Mouse (Mus musculus) midbrain, embryonic 15.5 days (tissue): ENCODE data around the gene Slc39a1. TPM values are rescaled to one million over a fixed set of nuclear protein-coding genes. Genes with fewer than 3 reads are reported as not detected.
A peak's percentile ranks its signal among the peaks of the same experiment; 100 is the strongest.

Experiments
- ATAC-seq: fragments of 200-750 bp; cut with Nextera tagmentation; replicated peaks from 2 replicates; pipeline ENCODE4 v1.8.0; 2017; ENCODE audit warnings: moderate TSS enrichment
- H3K27ac ChIP-seq: fragments of 300-500 bp; sonication (generic); 2 replicates; pipeline ENCODE4 v1.5.1; 2015; ENCODE audit warnings: mild to moderate bottlenecking, inconsistent platforms
- H3K27me3 ChIP-seq: fragments of 300-500 bp; sonication (generic); replicated peaks from 2 replicates; pipeline ENCODE4 v1.6.1; 2015; ENCODE audit warnings: inconsistent platforms
- H3K36me3 ChIP-seq: fragments of 300-500 bp; sonication (generic); replicated peaks from 2 replicates; pipeline ENCODE4 v1.6.1; 2015; ENCODE audit warnings: inconsistent platforms
- H3K4me1 ChIP-seq: fragments of 300-500 bp; sonication (generic); 2 replicates; pipeline ENCODE4 v1.6.1; 2015; ENCODE audit warnings: inconsistent platforms
- H3K4me2 ChIP-seq: fragments of 300-500 bp; sonication (generic); 2 replicates; pipeline ENCODE4 v1.6.1; 2015; ENCODE audit warnings: inconsistent platforms, mild to moderate bottlenecking, moderate library complexity
- H3K4me3 ChIP-seq: fragments of 300-500 bp; sonication (generic); 2 replicates; pipeline ENCODE4 v1.5.1; 2015; ENCODE audit warnings: mild to moderate bottlenecking, inconsistent platforms
- H3K9ac ChIP-seq: fragments of 300-500 bp; sonication (generic); 2 replicates; pipeline ENCODE4 v1.6.1; 2015; ENCODE audit warnings: mild to moderate bottlenecking, inconsistent platforms
- H3K9me3 ChIP-seq: fragments of 300-500 bp; sonication (generic); 2 replicates; pipeline ENCODE4 v1.6.1; 2016; ENCODE audit warnings: inconsistent platforms
- whole genome bisulfite sequencing: fragments of 180-500 bp; shearing (Covaris S2); methylation state at CpG from one replicate; pipeline ENCODE4 v1.1.7; 2015; ENCODE audit warnings: mixed read lengths; 5-methylcytosine and 5-hydroxymethylcytosine counted together
- polyA plus RNA-seq: library from polyadenylated mRNA; unstranded; fragments of >200 nt; fragmentation: Nextera tagmentation; extraction: Ambion mirVana; gene quantifications from 2 replicates; pipeline ENCODE4 v1.2.1, GENCODE M21; 2015

Slc39a1 gene
- polyA plus RNA-seq, 1 experiment from 2014 or later, result 48.4 TPM

DNA sequence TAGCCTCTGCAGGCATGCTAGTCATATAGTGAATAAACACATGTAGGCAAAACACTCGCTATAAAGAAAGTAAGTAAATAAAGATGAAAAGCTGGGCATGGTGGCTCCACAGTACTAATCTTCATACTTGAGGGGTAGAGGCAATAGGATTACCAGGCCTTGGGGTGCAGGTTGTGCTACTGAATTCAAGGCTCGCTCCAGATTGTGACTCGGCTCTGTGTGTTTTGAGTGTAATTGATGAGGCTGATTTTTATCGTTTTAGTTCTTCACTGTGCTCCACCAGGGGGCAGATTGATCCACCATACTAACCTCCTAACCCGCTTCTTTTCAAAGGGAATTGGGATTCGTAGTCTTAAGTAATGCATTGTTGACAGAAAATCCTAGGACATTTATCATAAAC lies 27.9 kb upstream of the Slc39a1 start:
- Histone ChIP-seq H3K4me3 (peak overlapping the region; percentile 37), H3K4me1 (peaks cover 14% of the 10 kb centered on the region), H3K4me2 (peak overlapping the region; percentile 73), H3K9ac (no peak overlapping the region; the same call in 1 of the 2 replicates), H3K27me3 (no peaks in the 10 kb centered on the region), H3K9me3 (no peaks in the 10 kb centered on the region), H3K27ac (peak overlapping the region; percentile 71), H3K36me3 (no peaks in the 10 kb centered on the region)
- peak; percentile 59; the same call in 1 of the 2 replicates for ATAC-seq
- 13% methylated on average over 6 of the region's 6 CpGs for WGBS

DNA sequence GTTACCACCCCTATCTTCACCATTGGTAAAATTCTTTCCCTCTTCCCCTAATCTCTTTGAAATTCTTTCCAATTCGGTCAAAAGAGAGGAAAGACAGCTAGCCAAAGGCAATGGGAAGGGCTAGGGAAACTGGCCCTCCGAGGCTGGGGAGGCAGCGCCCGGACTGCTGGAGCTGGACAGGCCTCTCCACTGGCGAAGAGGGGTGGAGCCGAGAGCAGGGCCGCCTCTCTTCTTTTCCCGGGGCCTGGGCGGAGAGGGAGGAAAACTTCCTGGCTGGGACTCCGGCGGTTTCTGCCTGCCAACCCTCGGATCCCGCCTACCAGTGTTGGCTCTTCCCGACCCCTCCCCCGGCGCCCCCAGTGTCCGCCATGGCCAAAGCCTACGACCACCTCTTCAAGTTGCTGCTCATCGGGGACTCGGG lies 27.4 kb upstream of the Slc39a1 start:
- 0% methylated on average over 19 of the region's 20 CpGs for WGBS
- Histone ChIP-seq H3K4me2 (peak overlapping the region; percentile 73), H3K27me3 (no peaks in the 10 kb centered on the region), H3K9me3 (no peaks in the 10 kb centered on the region), H3K4me1 (peaks cover 14% of the 10 kb centered on the region), H3K36me3 (no peaks in the 10 kb centered on the region), H3K9ac (peak overlapping the region; percentile 38; the same call in 1 of the 2 replicates), H3K27ac (peak overlapping the region; percentile 71), H3K4me3 (peak overlapping the region; percentile 37)
- peak; percentile 64 for ATAC-seq

DNA sequence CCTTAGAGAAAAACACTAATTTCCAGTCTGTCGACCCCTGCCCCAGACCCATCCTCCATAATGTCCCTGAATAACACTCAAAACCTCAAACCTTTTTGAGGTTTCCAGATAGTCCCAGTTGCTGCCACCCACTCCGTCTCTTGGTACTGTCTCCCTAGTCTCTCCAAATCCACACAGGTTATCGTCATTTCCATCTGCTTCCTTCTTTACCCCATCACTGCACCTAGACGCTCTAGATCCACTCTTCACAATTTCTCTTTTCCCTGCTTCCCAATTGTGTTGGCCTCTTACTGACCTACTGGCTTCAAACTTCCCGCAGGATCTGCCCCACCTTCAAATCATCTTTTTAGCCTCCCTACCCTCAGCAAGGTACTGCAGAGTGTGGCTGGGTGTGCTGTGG lies 26.8 kb upstream of the Slc39a1 start:
- 34% methylated on average over 5 of the region's 5 CpGs for WGBS
- peak overlapping the region; percentile 73 for H3K4me2 ChIP-seq
- H3K27me3 ChIP-seq, result no peaks in the 10 kb centered on the region
- no peak overlapping the region for H3K27ac ChIP-seq
- no peak overlapping the region; the same call in 1 of the 2 replicates for H3K9ac ChIP-seq
- H3K4me3 ChIP-seq, result peak overlapping the region; percentile 37
- peaks cover 14% of the 10 kb centered on the region for H3K4me1 ChIP-seq
- ATAC-seq, result no peak
- no peaks in the 10 kb centered on the region for H3K36me3 ChIP-seq
- H3K9me3 ChIP-seq, result no peaks in the 10 kb centered on the region

DNA sequence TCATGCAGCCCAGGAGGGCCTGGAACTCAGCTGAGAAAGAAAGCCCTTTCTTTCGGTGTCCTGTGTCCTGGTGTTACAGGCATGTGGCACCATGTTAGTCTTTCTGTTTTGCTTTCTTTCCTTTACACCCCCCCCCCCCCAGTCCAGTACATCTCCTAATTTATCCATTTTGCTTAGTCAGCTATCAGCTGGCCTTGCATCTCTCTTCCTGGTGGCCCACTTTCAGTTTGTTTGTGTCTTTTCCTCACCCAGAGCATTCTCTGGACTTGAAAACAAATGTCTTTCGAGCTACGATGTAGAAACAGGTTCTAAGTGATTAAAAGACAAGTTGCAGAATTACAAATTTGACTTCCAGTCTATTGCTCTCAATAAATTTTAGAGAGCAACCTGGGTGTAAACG lies 25.5 kb upstream of the Slc39a1 start:
- ATAC-seq, result no peak
- no peak overlapping the region for H3K9ac ChIP-seq

DNA sequence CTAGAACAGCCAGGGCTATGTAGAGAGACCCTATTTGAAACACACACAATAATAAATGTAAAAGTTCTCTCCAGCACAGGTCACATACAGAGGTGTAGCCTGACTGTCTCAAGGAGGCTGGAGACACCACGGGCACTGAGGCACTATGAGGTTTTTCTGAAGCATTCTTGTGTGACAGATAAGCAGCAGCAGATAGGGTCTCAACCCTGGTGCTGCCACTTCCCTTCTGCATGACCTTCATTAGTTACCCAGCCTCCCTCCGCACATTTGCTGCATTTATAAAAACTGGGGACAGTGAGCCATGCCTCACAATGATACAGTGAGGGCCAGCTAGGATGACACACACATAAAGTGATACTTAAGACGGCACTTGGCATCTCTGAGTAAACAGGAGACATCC lies 25.0 kb upstream of the Slc39a1 start:
- H3K4me3 ChIP-seq, result no peak overlapping the region
- H3K9me3 ChIP-seq, result no peaks in the 10 kb centered on the region
- 81% methylated on average over 3 of the region's 3 CpGs for WGBS
- no peak overlapping the region for H3K9ac ChIP-seq
- ATAC-seq, result no peak
- H3K4me1 ChIP-seq, result peaks cover 14% of the 10 kb centered on the region
- no peaks in the 10 kb centered on the region for H3K36me3 ChIP-seq
- H3K27me3 ChIP-seq, result no peaks in the 10 kb centered on the region
- no peak overlapping the region for H3K4me2 ChIP-seq
- H3K27ac ChIP-seq, result no peak overlapping the region

More for the DNA sequence above, 25.5 kb upstream of the Slc39a1 start:
- Histone ChIP-seq H3K9me3 (no peaks in the 10 kb centered on the region), H3K4me2 (no peak overlapping the region), H3K36me3 (no peaks in the 10 kb centered on the region), H3K27me3 (no peaks in the 10 kb centered on the region), H3K4me1 (peaks cover 14% of the 10 kb centered on the region), H3K27ac (no peak overlapping the region), H3K4me3 (no peak overlapping the region)
- 89% methylated on average over 4 of the region's 4 CpGs for WGBS

DNA sequence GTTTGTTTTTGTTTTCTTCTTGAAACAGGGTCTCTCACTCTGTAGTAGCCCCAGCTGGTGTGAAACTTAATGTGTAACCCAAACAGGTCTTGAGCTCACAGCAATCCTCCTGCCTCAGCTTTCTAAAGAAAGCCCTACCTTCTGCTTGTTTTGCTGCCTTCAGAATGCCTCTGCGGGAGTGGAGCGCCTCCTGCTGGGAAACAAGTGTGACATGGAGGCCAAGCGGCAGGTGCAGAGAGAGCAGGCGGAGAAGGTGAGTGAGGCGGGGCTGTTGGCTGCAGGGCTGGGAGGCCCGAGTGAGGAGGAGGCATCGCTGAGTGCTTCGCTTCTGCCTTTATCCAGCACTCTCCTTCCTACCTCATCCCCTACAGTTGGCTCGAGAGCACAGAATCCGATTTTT lies 23.6 kb upstream of the Slc39a1 start:
- Histone ChIP-seq H3K4me3 (no peak overlapping the region), H3K36me3 (no peaks in the 10 kb centered on the region), H3K9me3 (no peaks in the 10 kb centered on the region), H3K27me3 (no peaks in the 10 kb centered on the region), H3K4me2 (no peak overlapping the region), H3K27ac (no peak overlapping the region), H3K9ac (no peak overlapping the region), H3K4me1 (peaks cover 14% of the 10 kb centered on the region)
- WGBS, result 85% methylated on average over 10 of the region's 10 CpGs
- ATAC-seq, result no peak

DNA sequence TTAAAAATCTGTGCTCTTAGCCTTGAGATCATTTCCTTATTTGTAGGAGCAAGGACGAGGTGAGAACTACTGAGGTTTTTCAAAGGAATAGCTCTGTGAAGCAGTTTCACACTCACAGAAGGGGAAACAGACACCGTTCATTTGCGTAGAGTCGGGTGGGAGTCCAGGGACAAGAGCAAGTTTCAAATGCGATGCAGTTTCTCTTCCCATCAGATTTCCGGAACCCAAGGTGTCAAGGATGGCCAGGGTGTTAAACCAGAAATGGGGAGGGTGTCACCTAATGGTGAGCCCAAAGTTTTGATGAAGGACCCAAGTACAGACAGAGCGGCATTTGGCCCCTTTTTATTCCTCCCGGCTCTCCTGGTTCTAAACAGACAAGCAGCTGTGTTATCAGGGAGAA lies 16.9 kb upstream of the Slc39a1 start:
- H3K27ac ChIP-seq, result peak overlapping the region; percentile 78
- H3K9ac ChIP-seq, result peak overlapping the region; percentile 37
- ATAC-seq, result no peak
- H3K27me3 ChIP-seq, result no peaks in the 10 kb centered on the region
- 16% methylated on average over 8 of the region's 8 CpGs for WGBS
- H3K4me2 ChIP-seq, result peak overlapping the region; percentile 86
- H3K4me3 ChIP-seq, result peak overlapping the region; percentile 79
- peaks cover 12% of the 10 kb centered on the region; the same call in 1 of the 2 replicates for H3K36me3 ChIP-seq
- peaks cover 19% of the 10 kb centered on the region for H3K4me1 ChIP-seq
- no peaks in the 10 kb centered on the region for H3K9me3 ChIP-seq

DNA sequence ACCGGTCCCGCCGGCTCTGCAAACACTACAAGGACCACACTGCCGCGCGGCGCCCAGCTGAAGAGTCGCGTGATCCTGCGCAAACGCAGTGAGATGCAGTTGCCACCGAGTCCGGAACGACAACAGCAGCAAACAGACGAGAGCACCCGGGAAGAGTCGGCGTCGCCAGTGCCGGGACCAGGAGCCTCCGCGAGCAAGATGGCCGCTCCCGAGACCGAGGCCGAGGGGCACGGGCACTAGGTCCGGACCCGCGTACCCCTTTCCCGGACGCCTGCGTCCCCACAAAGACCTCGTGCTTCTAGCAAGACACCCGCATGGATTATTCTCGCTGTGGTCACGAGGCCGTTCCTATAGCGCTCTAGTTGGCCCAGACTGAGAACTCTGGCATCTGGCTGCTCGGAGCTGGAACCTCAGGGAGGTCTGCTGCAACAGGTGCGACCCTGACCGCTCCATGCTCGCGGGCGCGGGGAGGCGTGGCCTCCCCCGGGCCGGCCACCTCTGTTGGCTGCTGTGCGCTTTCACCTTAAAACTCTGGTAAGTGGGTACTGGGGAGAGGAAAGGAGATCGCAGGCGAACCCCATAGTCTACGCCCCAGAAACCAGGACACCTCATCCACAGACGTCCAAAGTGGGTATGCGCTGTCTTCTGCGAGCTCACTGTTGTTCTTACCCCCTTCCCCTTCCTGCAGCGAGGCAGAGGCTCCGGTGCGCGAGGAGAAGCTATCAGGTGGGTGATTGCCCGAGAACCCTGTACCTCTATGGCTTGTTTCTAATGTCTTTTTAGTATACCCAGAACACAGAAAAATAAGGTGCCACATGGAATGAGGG lies 16.3 kb upstream of the Slc39a1 start, which contains the start of gene Jtb:
Jtb (plus strand) TSS at position 91 of the 827 bp plus-strand sequence.
- peak; percentile 98 for ATAC-seq
- Histone ChIP-seq H3K27me3 (no peaks in the 10 kb centered on the region), H3K9me3 (no peaks in the 10 kb centered on the region), H3K4me1 (peaks cover 19% of the 10 kb centered on the region), H3K4me2 (peak within 1 kb of the TSS; percentile 86), H3K9ac (peak within 1 kb of the TSS; percentile 69), H3K4me3 (peak within 1 kb of the TSS; percentile 79), H3K27ac (peak within 1 kb of the TSS; percentile 78), H3K36me3 (peaks cover 16% of the 10 kb centered on the region; the same call in 1 of the 2 replicates)
- under 1% methylated on average over 61 of the region's 61 CpGs for WGBS

DNA sequence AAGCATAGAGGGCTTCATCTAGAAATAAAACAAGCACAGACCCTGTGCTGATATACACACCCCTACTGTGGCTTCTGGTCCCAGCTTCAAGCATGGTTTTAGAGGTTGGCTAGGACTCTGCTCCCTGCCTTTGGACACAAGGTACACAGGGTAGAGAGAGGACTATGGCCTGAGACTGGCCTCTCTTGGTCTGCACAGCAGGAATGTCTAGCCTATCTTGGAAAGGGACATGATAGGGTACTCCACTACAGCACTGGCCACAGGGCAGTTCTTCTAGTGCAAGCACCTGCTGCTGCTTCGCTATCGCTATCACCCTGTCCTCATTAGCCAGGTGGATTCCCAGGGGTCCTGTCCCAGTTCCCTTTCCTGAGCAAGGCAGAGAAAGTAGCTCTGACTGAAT lies 6.7 kb upstream of the Slc39a1 start:
- WGBS, result 88% methylated on average over 2 of the region's 2 CpGs
- no peak for ATAC-seq

DNA sequence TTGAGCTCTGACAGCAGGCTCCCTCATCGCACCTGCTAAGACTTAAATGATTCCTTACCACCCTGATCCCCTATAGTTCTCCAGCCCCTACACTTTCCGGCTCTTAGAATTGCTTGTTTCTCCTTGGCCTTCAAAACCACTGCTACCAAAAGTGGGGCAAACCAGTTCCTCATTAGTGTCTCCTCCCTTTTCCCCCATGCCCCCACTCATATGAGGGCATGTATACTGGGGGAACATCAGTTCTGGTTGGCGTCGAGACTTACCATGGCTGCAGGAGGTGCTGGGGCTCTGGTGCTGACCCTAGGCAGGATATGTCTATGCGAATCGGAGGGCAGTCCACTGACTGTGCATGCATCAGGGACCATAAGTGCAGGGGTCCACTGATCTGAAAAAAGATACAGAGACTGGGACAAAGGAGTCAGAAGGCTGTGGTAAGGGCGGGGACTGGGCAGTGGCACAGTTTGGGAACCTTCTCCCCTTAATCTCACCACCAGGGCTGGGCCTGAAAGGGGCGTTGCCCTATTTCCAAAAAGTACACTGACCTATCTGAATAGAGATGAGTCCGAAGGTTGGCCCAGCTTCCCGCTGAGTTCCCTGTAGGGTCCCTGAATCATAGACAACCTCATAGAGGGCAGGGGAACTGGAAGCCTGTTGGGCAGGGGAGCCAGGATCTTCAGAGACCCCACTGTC lies 6.2 kb upstream of the Slc39a1 start:
- Histone ChIP-seq H3K36me3 (no peaks in the 10 kb centered on the region), H3K9ac (no peak overlapping the region), H3K27me3 (no peaks in the 10 kb centered on the region), H3K9me3 (no peaks in the 10 kb centered on the region), H3K27ac (no peak overlapping the region), H3K4me3 (no peak overlapping the region), H3K4me2 (no peak overlapping the region), H3K4me1 (peaks cover 11% of the 10 kb centered on the region)
- WGBS, result 87% methylated on average over 10 of the region's 10 CpGs
- no peak for ATAC-seq

More for the DNA sequence above, 6.7 kb upstream of the Slc39a1 start:
- Histone ChIP-seq H3K27me3 (no peaks in the 10 kb centered on the region), H3K4me1 (peaks cover 11% of the 10 kb centered on the region), H3K36me3 (0 out of 2 replicates have a peak, but pooled peaks cover 3% of the 10 kb centered on the region), H3K9me3 (no peaks in the 10 kb centered on the region), H3K4me3 (no peak overlapping the region), H3K27ac (no peak overlapping the region), H3K9ac (no peak overlapping the region), H3K4me2 (no peak overlapping the region)

DNA sequence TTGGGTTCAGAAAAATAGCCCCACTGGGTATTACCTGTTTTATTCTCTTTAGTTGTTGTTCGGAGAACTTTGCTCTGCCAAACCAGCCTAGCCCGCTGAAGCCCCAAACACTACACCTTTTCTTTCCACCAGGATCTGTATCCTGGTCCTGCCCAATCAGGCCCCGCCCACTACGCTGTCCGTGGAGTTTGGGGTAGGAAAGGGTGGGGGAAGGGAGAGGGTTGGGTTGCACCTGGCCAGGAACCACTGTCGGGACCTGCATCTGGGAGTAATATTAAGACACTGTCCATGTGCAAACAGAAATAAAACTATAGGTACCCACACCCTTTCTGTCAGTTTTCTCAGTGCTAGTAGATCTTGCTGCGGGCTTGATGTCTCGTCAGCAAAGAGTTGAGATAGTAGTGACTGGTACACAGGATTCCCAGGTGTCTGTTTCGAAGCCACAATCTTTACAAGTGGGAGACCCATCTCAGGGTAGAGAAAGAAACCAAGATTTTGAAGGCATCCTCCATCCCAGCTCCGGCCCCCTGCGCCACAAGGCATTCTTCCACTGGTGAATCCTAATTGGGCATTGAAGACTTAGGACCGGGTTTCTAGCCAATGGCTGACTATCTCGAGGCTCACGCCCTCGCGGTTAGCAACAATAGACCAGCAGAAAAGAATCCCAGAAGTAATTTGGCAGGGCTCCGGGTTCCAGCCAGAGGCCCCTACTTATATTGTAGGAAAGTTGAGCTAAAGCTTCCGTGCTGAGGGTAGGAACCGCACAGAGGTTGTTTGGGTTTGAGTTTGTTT lies 4.8 kb upstream of the Slc39a1 start, which contains the start of gene Creb3l4:
Creb3l4 (minus strand) TSS at position 529 of the 792 bp plus-strand sequence.
- Histone ChIP-seq H3K9me3 (no peaks in the 10 kb centered on the region), H3K36me3 (no peaks in the 10 kb centered on the region), H3K27me3 (no peaks in the 10 kb centered on the region), H3K4me1 (peaks cover 15% of the 10 kb centered on the region), H3K4me2 (peak within 1 kb of the TSS; percentile 52), H3K9ac (no peak within 1 kb of the TSS), H3K4me3 (peak within 1 kb of the TSS; percentile 28), H3K27ac (no peak within 1 kb of the TSS)
- 2% methylated on average over 19 of the region's 19 CpGs for WGBS
- 0 out of 2 replicates have a peak, but pooled peaks have one; percentile 26 for ATAC-seq

DNA sequence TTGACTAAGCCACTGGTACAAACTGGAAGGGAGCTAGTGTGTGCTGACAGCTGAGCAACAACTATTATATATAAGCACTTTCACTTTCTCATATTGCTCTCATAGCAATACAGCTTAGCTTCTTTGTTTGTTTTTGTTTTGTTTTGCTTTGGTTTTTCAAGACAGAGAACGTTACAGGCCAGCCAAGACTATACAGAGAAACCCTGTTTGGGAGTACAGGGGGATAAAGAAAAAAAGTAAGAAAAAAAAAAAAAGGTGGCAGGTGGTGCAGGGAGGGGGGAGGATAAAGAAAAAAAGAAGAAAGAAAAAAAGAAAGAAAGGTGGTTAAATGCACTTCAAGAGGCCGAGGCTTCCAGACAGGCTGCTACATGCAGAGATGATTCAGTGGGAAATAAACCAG lies 2.6 kb upstream of the Slc39a1 start:
- no peaks in the 10 kb centered on the region for H3K27me3 ChIP-seq
- H3K4me3 ChIP-seq, result no peak overlapping the region
- no peak overlapping the region for H3K27ac ChIP-seq
- no peak overlapping the region for H3K9ac ChIP-seq
- H3K4me2 ChIP-seq, result no peak overlapping the region
- H3K9me3 ChIP-seq, result no peaks in the 10 kb centered on the region
- WGBS, result 75% methylated on average over 2 of the region's 2 CpGs
- H3K36me3 ChIP-seq, result no peaks in the 10 kb centered on the region
- H3K4me1 ChIP-seq, result peaks cover 26% of the 10 kb centered on the region
- ATAC-seq, result no peak
